Mouse (Mus musculus) kidney, adult 8-10 months (tissue): Measurements from ENCODE around the gene Fry.
"Not testable (repeated sequence)": the region's sequence is repeated elsewhere in the genome, so short reads cannot be mapped to it uniquely, and the experiment has no call there.

Experiments
- DNase-seq, 2 experiments: peaks; one replicate each; pipeline ENCODE4 v3.0.0; 2022

Fry gene

DNA sequence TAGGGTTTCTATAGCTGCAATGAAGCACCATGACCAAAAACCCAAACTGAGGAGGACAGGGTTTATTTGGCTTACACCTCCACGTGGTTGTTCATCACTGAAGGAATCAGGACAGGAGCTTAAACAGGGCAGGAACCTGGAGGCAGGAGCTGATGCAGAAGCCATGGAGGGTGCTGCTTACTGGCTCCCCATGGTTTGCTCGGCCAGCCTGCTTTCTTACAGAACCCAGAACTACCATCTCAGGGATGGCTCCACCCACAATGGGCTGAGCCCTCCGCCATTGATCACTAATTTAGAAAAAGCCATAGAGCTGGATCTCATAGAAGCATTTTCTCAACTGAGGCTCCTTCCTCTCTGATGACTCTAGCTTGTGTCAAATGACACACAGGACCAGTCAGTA, 346.3 kb downstream of the Fry start:
- DNase-seq = no peak

DNA sequence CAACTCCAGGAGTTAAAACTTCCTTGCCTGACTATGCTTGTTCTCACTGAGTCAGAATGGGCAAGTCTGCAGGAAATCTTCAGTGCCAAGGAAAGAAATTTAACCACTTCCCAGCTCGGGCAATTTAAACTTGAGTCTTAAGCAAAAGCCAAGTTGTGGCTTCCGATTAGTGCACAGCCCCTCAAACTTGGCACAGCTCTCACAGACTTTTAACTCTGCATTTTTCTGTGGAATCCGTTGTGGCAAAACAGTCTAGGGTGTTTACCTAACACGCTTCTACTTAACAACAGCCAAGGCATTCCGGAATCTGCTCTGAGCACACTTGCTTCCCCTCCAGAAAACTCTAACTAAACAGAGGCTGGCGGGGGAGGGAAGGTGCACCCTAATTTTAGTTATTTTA, 346.8 kb downstream of the Fry start:
- DNase-seq = no peak

DNA sequence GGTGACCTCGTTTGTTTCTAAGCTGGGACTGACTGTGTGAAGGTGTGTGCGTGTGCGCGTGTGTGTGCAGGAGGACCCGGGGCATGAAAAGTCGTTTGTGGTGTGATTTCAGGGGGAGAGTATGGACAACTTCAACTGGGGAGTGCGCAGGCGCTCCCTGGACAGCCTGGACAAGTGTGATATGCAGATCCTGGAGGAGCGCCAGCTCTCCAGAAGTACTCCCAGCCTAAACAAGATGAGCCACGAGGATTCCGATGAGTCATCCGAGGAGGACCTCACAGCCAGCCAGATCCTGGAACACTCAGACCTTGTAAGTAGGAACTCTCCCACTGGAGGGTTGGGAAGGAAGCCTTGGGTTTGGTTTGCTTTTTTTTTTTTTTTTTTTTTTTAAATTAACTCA, 347.7 kb downstream of the Fry start:
- peak; percentile 79 to 84 for DNase-seq

DNA sequence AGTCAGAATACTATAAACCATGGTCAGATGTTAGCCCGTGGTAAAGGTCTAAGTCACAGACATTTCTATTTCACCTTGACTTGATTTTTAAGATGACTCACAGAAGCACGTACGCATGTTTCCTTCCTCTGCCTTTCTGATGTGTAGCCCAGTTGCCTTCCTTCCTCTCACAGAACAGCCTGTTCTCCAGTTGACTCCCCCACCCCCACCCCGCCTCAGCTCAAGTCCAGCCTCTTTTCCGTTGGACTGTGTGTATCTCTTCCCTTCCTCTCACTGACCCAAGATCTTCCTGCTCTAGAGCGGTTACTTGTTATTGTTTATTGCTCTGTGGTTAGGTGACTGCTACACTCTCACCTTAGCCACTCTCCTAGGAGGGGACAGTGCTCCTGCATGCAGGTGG, 350.0 kb downstream of the Fry start:
- DNase-seq = peak; percentile 30 to 48

DNA sequence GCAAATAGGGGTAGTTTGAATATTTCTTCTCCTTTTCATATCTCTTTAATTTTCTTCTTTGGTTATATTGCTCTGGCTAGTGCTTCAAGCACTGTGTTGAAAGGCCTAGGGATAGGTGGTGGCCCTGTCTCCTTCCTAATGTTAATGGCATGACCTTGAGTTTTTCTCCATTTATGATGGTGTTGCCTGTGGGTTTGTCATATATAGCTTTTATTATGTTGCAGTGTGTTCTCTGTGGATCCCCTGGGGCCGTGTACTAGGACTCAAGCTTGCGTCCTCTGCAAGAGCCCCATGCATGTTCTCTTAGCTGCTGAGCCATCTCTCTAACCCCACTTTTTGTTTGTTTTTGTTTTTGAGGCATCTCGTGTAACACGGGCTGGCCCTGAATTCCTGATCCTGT, 358.9 kb downstream of the Fry start:
- DNase-seq = no peak

DNA sequence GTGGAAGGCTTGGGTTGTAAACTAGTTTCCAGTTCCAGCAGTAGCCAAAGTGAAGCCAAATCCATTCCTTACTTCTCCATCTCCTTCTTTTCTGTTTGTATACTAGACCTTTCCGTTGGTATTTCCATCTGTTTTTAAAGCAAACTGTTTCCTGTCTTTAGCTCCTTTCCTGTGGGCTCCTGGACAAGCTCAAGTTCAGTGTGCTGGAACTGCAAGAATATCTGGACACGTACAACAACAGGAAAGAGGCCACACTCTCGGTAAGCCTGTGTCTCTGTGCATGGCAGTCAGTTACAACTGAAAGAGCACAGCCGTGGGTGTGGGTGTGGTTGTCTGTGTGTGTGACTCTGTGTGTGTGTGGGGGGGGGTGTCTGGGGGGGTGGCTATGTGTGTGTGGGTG, 360.2 kb downstream of the Fry start:
- no peak for DNase-seq

DNA sequence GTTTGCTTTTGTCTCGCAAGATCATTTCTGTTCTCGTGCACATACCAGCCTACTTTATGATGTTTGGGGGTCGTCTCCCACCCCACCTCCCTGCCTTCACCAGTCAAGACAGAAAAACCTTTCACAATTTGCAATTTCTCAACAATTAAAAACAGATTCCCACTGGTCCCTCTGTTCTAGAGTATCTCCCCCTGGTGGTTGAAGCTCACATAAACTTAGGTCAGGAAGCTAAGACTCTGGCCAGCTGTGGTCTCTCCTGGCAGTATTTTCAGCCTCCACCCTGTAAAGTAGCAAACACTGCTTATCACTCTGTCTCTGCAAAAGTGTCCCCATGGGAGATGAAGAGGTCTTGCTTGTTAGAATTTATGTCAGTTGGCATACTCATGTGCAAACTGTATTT, 366.8 kb downstream of the Fry start:
- peak in 1 of 2 experiments; percentile 14 for DNase-seq

DNA sequence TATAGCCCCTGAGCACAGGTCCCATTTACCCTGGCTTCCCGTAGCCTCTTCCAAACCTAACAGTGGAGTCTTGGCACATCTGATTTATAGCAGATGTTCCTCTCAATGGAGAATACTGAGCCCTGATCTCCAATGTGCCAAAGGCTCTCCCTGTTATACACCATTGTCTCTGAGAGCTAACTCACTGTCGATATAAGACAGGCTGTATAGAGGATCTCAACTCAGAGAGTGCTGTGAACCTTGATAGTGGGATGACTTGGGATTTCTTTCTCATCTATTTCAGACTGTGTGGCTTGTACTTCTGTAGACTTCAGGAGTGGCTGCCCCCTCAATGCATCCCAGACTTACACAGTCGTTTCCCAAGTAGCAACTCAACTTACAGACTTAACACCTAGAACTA, 371.8 kb downstream of the Fry start:
- no peak for DNase-seq

DNA sequence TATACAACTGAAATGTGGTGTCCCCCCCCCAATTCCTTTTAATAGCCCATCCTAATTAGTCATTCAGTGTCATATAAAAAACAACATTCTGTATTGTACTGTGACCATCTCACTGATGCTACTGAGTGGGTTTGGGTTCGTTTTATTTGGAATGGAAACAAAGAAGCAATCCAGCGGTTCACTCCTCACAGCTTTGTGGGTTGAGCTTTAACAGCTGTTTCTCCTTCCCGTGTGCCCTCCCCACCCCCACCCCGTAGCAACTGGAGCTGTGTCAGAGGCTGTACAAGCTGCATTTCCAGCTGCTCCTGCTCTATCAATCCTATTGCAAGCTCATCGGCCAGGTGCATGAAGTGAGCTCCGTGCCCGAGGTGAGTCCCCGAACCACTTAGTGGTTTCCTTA, 372.4 kb downstream of the Fry start:
- no peak for DNase-seq

DNA sequence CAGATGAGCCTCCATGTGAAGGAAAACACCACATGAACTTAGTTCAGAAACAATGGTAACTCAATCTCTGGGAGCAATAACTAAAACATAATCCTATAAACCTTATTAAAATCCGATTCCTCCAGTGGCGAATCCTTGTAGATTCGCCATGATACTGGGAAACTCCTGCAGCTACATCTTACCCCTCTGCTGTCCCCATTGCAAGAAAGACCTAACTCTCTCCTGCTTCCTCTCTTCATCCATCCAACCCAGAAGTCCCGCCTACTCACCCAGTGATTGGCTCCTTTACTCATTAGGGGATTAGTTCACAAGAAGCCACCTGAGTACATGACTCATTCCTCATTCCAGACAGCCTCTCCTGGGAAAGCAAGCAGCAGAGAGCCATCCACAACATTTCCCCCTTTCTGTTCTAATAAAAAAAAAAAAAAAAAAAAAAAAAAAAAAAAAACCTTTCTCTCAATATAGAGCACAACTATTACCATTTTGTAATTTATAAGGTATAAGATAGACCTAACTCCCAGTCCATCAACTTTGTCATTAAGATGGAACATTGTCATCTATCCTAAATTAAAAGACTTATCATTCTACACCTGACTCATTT, 373.2 kb downstream of the Fry start:
- not testable (repeated sequence) for DNase-seq

DNA sequence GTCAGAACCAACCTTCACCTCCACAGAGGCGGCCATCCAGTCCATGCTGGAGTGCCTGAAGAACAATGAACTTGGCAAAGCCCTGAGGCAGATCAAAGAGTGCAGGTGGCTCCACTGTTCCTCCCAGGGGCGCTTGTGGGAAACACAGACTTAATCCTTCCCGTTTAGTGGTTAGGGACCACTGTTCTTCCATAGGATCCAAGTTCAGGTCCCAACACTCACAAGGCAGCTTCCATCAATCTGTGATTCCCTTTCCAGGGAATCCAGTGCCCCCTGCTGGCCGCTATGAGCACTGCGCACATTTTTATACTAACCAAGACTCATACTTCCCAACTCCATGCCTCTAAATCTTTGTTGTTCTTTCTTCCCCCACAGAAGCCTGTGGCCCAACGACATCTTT, 377.3 kb downstream of the Fry start:
- peak in 1 of 2 experiments; percentile 44 for DNase-seq

DNA sequence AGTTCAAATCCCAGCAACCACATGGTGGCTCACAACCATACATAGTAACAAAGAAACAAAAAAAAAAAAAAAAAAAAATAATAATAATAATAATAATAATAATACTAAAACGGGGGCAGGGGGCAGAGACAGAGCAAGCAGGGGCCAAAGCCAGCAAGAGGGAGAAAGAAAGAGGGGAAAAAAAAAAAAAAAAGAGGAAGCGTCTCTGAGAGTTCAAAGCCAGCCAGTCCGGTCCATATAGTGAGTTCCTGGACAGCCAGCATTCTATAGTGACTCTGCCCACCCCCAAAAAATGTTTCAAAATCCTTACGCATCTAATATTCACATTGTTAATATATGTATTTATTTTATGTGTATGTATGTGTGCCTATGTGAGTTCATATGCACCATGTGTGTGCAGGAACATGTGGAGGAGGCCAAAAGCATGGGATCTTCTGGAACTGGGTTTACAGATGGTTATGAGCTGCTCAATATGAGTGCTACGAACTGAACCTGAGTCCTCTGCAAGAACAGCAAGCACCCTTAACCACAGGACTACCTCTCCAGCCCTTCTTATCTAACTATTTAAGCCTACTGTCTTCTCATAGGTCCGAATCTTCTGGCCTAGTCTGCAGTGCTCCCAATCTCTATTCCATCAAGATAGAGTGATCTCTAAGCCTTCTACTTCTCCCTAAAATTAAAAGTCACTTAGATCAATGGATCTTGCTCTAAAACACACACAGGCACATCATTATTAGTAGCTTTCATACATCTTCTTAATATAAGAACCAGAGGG, 392.2 kb downstream of the Fry start:
- no peak for DNase-seq

DNA sequence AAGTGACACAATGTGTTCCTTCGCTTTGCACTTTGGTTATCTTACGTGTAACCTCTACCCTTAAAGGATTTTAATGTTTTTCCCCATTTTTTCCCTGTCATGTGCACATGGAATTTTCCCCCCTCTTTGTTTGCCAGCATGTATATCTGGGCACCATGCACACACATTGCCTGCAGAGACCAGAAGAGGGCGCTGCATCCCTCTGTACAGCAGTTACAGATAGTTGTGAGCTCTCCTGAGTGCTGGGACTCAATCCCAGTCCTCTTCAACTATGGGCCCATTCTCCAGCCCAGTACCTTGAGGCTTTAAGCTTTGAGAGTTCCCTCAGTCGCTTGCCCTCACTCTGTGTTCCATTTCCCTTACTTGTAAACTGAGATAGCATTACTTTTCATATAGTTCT, 394.8 kb downstream of the Fry start:
- no peak for DNase-seq

DNA sequence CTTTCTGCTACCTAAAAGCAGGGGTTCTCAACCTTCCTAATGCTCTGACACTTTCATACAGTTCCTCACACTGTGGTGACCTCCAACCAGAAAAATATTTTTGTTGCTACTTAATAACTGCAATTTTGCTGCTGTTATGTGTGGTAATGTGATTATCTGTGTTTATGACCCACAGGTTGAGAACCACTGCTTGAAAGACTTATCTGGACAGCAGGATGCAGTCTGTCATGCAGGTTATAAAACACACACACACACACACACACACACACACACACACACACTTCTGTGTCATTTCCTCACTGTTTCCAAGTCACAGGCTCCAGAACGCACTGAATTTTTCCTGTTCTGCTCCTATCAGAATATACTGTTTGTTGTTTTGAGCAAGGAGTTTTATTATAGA, 395.6 kb downstream of the Fry start:
- DNase-seq = no peak

DNA sequence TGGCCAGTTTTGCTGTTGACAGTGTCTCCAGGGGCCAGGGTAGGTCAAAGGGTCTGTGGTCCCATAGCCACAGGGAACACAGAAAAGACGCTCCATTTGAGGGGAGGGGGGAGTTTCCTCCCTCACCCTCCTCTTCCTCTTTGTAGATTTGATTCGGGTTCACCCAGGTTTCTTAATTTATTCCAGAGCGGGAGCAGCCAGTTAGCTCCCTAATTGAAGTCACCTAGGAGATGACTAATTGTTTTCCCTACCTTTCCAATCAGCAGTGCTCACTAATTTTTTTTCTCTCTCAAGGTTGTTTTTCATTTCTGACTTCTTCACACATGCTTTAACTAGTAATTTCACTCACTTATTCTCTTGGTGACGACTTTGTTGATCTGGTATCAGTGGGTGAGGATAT, 399.6 kb downstream of the Fry start, which contains the start of gene Zar1l:
Gene Zar1l, minus strand, starts transcription at position 101 of the 400 bp plus-strand sequence.
- DNase-seq = no peak

DNA sequence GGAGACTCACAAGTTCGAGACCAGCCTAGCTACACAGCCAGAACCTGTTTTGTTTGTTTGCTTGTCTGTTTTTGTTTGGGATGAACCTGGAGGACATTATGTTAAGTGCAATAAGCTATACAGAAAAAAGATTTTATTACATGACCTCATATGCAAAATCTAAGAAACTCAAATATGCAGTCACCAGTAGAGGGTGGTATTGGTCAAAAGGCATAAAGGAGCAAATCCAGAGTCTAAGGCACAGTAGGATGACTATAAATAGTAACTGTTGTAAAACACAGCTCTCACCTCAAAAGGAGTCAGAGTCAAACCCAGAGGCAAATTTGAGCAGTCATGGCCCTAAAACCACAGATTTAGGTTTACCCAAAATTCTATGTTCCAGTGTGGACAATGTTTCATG, 401.1 kb downstream of the Fry start:
- peak in 1 of 2 experiments; percentile 16 for DNase-seq

DNA sequence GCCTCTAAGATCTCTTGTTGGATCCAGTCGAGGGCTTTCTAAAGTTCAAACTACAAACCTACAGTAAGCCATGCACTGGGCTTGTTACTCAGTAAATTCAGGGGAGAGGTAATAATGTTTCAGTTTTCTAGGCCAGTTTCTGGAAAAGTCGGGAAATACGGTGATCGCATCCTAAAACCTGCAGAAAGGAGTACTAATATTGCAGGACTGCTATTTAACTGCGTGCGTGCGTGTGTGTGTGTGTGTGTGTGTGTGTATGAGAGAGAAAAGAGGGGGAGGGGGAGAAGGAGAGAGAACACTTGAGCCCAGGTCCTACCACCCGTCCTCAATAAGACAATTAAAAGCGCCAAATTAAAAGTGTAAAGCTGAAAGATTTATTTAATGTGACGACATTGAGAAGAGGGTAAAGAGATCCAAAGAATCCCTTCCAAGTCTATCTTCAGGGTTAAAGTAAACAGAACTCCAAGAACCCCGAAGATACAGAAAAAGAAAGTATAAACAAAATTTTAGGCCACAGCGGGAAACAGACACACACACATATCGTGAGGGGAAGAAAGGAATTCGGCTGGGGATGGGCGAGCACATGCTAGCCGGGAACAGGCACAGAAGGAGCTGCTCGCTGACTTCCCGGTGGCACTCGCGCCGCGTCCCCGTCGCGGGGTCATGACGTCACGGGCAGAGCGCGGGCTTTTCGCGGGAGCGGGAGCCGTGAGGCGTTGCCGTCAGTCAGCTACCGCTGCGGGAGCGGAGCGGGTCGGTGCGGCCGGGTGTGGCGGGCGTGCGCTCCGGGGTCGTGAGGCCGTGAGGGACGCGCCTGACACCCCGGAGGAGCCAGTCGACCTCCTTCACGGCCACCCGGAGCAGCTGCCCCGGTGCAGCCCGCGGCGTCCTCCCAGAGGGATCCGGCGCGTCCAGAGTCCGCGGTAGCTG, 403.8 kb downstream of the Fry start, which contains the start of gene Brca2:
Gene Brca2, plus strand, starts transcription at position 694 of the 930 bp plus-strand sequence.
- DNase-seq = peak; percentile 75 to 87

DNA sequence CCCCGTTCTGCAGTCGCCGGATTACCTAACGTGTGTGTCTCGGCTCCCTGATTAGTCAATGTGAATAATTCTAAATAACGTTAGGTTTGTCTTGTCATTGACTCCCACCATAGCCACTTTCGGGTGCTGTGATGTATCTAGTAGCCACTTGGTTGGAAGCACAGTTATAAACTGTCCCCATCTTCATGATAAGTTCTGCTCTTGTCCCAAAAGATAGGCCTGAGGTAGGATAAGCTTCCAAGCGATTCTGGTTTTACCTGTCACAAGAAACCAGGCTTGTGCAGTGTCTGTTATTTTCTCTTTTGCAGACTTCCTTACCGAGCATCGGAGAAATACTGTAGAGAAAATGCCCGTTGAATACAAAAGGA, 404.4 kb downstream of the Fry start:
- no peak for DNase-seq

DNA sequence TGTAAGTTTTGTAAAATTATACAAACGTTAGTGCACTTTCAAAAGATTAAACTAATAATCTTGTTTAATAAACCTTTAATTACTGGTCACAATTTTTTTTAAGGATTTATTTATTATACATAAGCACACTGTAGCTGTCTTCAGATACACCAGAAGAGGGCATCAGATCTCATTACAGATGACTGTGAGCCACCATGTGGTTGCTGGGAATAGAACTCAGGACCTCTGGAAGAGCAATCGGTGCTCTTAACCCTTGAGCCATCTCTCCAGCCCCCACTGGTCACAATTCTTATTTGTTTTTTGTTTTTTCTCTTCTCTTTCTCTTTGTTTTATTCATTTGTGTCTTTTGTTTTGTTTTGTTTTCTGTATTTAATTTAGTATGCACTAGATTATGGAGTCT, 406.8 kb downstream of the Fry start:
- no peak for DNase-seq

DNA sequence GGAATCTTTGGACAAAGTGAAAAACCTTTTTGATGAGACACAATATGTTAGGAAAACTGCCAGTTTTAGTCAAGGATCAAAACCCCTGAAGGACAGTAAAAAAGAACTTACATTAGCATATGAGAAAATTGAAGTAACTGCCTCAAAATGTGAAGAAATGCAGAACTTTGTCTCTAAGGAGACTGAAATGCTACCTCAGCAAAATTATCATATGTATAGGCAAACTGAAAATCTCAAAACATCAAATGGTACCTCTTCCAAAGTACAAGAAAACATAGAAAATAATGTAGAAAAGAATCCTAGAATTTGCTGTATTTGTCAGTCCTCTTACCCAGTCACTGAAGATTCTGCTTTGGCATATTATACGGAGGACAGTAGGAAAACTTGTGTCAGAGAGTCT, 422.9 kb downstream of the Fry start:
- DNase-seq = no peak

DNA sequence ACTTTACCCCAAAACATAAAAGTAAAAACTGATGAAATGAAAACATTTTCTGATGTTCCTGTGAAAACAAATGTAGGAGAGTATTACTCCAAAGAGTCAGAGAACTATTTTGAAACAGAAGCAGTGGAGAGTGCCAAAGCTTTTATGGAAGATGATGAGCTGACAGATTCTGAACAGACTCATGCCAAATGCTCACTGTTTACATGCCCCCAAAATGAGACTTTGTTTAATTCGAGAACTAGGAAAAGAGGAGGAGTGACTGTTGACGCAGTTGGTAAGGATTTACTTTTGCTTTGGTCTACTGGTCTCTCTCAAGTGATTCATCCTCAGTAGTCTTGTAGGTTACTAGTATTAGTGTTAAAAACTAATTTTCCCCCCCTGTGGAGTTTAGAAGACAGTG, 424.7 kb downstream of the Fry start:
- DNase-seq = no peak
